Mouse (Mus musculus): ENCODE results near the gene Rfc2. TPM values are rescaled to one million over a fixed set of nuclear protein-coding genes. Genes with fewer than 3 reads are reported as not detected.

Rfc2 gene
- polyA plus RNA-seq, 1 experiment from 2014 or later: 93.2 TPM

- Histone ChIP-seq H3K27ac (ENCODE audit: low read depth, low read length) (no peak overlapping the region), H3K27me3 (replicated peaks; ENCODE audit: control insufficient read depth, insufficient read depth, low read length) (no peaks in the 10 kb centered on the region), H3K9me3 (ENCODE audit: control insufficient read depth) (no peaks in the 10 kb centered on the region), H3K4me2 (replicated peaks; ENCODE audit: low read depth) (no peak overlapping the region), H3K4me1 (replicated peaks; ENCODE audit: control insufficient read depth, insufficient read depth, low read length) (0 out of 2 replicates have a peak, but pooled peaks cover 6% of the 10 kb centered on the region), H3K9ac (ENCODE audit: low read depth, low read length) (no peak overlapping the region), H3K36me3 (ENCODE audit: control insufficient read depth, insufficient read depth) (peaks cover 6% of the 10 kb centered on the region; the same call in 1 of the 2 replicates), H3K4me3 (ENCODE audit: low read depth, low read length) (no peak overlapping the region)
- no peak for ATAC-seq
- no peak for TF ChIP-seq CTCF (IDR thresholded peaks at IDR 0.05; ENCODE audit: low read depth)
- WGBS: 81% methylated on average over 12 of the region's 12 CpGs
Measured at GRCm38 (mm10) chr5:134609916-134610643, 28.9 kb downstream of the Rfc2 start.

- Histone ChIP-seq H3K9me3 (ENCODE audit: control insufficient read depth) (no peaks in the 10 kb centered on the region), H3K4me3 (ENCODE audit: low read depth, low read length) (no peak overlapping the region), H3K27me3 (replicated peaks; ENCODE audit: control insufficient read depth, insufficient read depth, low read length) (no peaks in the 10 kb centered on the region), H3K4me2 (replicated peaks; ENCODE audit: low read depth) (0 out of 2 replicates have a peak overlapping the region, but pooled peaks have one; percentile 3), H3K4me1 (replicated peaks; ENCODE audit: control insufficient read depth, insufficient read depth, low read length) (0 out of 2 replicates have a peak, but pooled peaks cover 6% of the 10 kb centered on the region), H3K9ac (ENCODE audit: low read depth, low read length) (no peak overlapping the region), H3K36me3 (ENCODE audit: control insufficient read depth, insufficient read depth) (peaks cover 6% of the 10 kb centered on the region; the same call in 1 of the 2 replicates), H3K27ac (ENCODE audit: low read depth, low read length) (peak overlapping the region; percentile 60)
- WGBS: 38% methylated on average over 8 of the region's 8 CpGs
- peak; percentile 92 for ATAC-seq
- no peak for TF ChIP-seq CTCF (IDR thresholded peaks at IDR 0.05; ENCODE audit: low read depth)
Measured at GRCm38 (mm10) chr5:134611810-134612521, 30.8 kb downstream of the Rfc2 start.

GRCm38 (mm10) chr5:134613727-134614126 is 32.6 kb downstream of the Rfc2 start:
- H3K9ac ChIP-seq (ENCODE audit: low read depth, low read length): no peak overlapping the region
- no peak for ATAC-seq
- no peak for TF ChIP-seq CTCF (IDR thresholded peaks at IDR 0.05; ENCODE audit: low read depth)
- H3K4me3 ChIP-seq (ENCODE audit: low read depth, low read length): no peak overlapping the region
- H3K27me3 ChIP-seq (replicated peaks; ENCODE audit: control insufficient read depth, insufficient read depth, low read length): no peaks in the 10 kb centered on the region
- H3K9me3 ChIP-seq (ENCODE audit: control insufficient read depth): no peaks in the 10 kb centered on the region
- no peak overlapping the region for H3K27ac ChIP-seq (ENCODE audit: low read depth, low read length)
- H3K4me2 ChIP-seq (replicated peaks; ENCODE audit: low read depth): no peak overlapping the region
- peaks cover 11% of the 10 kb centered on the region for H3K36me3 ChIP-seq (ENCODE audit: control insufficient read depth, insufficient read depth)
- WGBS: 87% methylated on average over 9 of the region's 9 CpGs
- 0 out of 2 replicates have a peak, but pooled peaks cover 6% of the 10 kb centered on the region for H3K4me1 ChIP-seq (replicated peaks; ENCODE audit: control insufficient read depth, insufficient read depth, low read length)

GRCm38 (mm10) chr5:134614296-134614695 is 33.1 kb downstream of the Rfc2 start:
- WGBS: 89% methylated on average over 8 of the region's 8 CpGs
- no peak overlapping the region for H3K27ac ChIP-seq (ENCODE audit: low read depth, low read length)
- TF ChIP-seq CTCF (IDR thresholded peaks at IDR 0.05; ENCODE audit: low read depth): no peak
- no peak overlapping the region for H3K9ac ChIP-seq (ENCODE audit: low read depth, low read length)
- H3K9me3 ChIP-seq (ENCODE audit: control insufficient read depth): no peaks in the 10 kb centered on the region
- H3K4me2 ChIP-seq (replicated peaks; ENCODE audit: low read depth): no peak overlapping the region
- ATAC-seq: no peak
- H3K4me3 ChIP-seq (ENCODE audit: low read depth, low read length): no peak overlapping the region
- no peaks in the 10 kb centered on the region for H3K27me3 ChIP-seq (replicated peaks; ENCODE audit: control insufficient read depth, insufficient read depth, low read length)
- peaks cover 17% of the 10 kb centered on the region for H3K36me3 ChIP-seq (ENCODE audit: control insufficient read depth, insufficient read depth)
- H3K4me1 ChIP-seq (replicated peaks; ENCODE audit: control insufficient read depth, insufficient read depth, low read length): 0 out of 2 replicates have a peak, but pooled peaks cover 6% of the 10 kb centered on the region

- ATAC-seq: no peak
- H3K9me3 ChIP-seq (ENCODE audit: control insufficient read depth): no peaks in the 10 kb centered on the region
- no peak within 1 kb of the TSS for H3K4me3 ChIP-seq (ENCODE audit: low read depth, low read length)
- WGBS: 80% methylated on average over 7 of the region's 7 CpGs
- H3K4me1 ChIP-seq (replicated peaks; ENCODE audit: control insufficient read depth, insufficient read depth, low read length): 0 out of 2 replicates have a peak, but pooled peaks cover 6% of the 10 kb centered on the region
- H3K27me3 ChIP-seq (replicated peaks; ENCODE audit: control insufficient read depth, insufficient read depth, low read length): no peaks in the 10 kb centered on the region
- no peak within 1 kb of the TSS for H3K9ac ChIP-seq (ENCODE audit: low read depth, low read length)
- no peak within 1 kb of the TSS for H3K27ac ChIP-seq (ENCODE audit: low read depth, low read length)
- no peak within 1 kb of the TSS for H3K4me2 ChIP-seq (replicated peaks; ENCODE audit: low read depth)
- no peak for TF ChIP-seq CTCF (IDR thresholded peaks at IDR 0.05; ENCODE audit: low read depth)
- H3K36me3 ChIP-seq (ENCODE audit: control insufficient read depth, insufficient read depth): peaks cover 22% of the 10 kb centered on the region
Measured at GRCm38 (mm10) chr5:134614802-134615201, 33.6 kb downstream of the Rfc2 start, which contains the start of gene Lat2. Gene Lat2 (minus strand): TSS chr5:134615025.

GRCm38 (mm10) chr5:134615380-134615779 is 34.2 kb downstream of the Rfc2 start:
- H3K4me2 ChIP-seq (replicated peaks; ENCODE audit: low read depth): no peak overlapping the region
- H3K9ac ChIP-seq (ENCODE audit: low read depth, low read length): no peak overlapping the region
- WGBS: 81% methylated on average over 8 of the region's 8 CpGs
- no peak for ATAC-seq
- H3K27ac ChIP-seq (ENCODE audit: low read depth, low read length): no peak overlapping the region
- H3K36me3 ChIP-seq (ENCODE audit: control insufficient read depth, insufficient read depth): peaks cover 28% of the 10 kb centered on the region
- no peaks in the 10 kb centered on the region for H3K9me3 ChIP-seq (ENCODE audit: control insufficient read depth)
- H3K4me1 ChIP-seq (replicated peaks; ENCODE audit: control insufficient read depth, insufficient read depth, low read length): 0 out of 2 replicates have a peak, but pooled peaks cover 6% of the 10 kb centered on the region
- H3K27me3 ChIP-seq (replicated peaks; ENCODE audit: control insufficient read depth, insufficient read depth, low read length): no peaks in the 10 kb centered on the region
- TF ChIP-seq CTCF (IDR thresholded peaks at IDR 0.05; ENCODE audit: low read depth): no peak
- H3K4me3 ChIP-seq (ENCODE audit: low read depth, low read length): no peak overlapping the region

All from intestine, postnatal 0 days (tissue).